Mouse (Mus musculus): Measurements from ENCODE around the gene Ctnna3.
"Not testable (repeated sequence)": the region's sequence is repeated elsewhere in the genome, so short reads cannot be mapped to it uniquely, and the experiment has no call there.

Gene Ctnna3

DNA sequence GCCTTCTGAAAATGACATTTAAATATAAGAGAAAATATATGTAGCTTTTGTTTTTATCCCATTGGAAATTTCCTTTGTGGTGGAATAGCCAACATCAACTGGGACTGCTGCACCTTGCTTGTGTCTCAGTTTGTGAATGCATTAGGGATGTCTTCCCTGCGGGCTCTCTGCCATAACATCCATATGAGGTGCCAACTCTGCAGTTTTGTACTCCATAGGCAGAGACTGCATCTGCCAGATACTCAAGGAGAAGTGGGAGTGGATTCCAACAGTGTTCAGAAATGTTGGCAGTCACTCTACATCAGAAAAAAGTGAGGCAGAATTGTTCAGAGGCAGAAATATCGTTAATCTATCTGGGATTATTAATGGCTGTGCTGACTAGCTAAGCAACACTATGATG lies 1158.2 kb downstream of the Ctnna3 start:
- DNase-seq (ENCODE audit: low spot score), result no peak

DNA sequence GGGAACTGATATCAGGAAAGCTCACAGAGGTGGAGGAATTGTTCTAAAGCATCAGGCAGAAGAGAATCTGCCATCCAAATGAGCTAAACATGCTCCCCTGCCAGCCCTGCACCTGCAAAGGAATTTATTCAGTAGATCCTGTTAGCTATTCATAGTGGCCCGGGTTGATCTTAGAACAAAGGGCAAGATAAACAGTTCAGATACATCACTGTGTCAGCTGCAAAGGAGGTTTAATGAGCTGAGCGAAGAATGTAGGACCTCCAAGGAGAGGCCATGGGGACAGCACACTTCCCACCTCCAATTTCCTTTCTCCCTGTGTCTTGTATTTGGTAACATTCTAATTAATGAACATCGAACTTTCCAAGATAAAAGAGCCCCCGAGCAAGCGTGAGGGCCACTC lies 1206.9 kb downstream of the Ctnna3 start:
- no peak for DNase-seq (ENCODE audit: low spot score)

GRCm38 (mm10) chr10:64639061-64639460 lies 1209.2 kb downstream of the Ctnna3 start:
- DNase-seq (ENCODE audit: low spot score), result no peak

- no peak for DNase-seq (ENCODE audit: low spot score)
Observed at GRCm38 (mm10) chr10:64641093-64641492, 1211.2 kb downstream of the Ctnna3 start.

GRCm38 (mm10) chr10:64641576-64641975 lies 1211.7 kb downstream of the Ctnna3 start:
- DNase-seq (ENCODE audit: low spot score), result no peak

DNA sequence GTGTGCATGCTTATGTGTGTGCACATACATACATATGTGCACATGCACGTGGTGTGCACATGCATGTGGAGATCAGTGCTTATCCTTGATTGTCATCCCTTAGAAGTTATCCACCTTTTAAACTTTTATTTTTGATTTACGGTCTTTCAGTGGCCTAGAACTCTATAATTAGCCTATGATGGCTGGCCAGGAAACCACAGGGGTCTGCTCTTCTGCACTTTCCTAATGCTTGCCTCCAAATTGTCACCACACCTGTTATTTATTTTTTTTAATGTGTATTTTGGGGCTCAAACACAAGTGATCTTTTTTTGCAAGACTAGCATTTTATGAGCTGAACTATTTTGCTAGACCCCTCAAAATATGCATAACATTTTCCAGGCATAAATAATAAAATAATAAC lies 1214.1 kb downstream of the Ctnna3 start:
- no peak for DNase-seq (ENCODE audit: low spot score)

DNA sequence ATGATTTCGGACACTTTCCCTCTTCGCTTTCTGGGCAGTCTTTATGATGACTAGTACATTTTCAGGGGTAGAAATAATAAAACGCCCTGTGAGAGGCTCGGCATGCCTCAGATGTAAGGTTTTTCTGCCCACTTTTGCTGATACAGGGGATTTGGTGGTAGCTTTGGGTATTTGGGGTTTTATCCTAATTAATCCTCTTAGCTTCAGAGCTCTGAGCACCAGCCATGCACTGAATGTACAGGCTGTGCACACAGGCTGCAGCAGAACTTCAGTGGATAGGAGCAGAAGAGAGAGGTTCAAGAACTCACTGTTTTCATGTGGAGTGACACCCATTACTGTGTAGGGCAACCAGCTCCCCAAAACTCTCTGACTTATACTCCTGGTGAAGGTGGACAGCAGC lies 1231.3 kb downstream of the Ctnna3 start:
- no peak for DNase-seq (ENCODE audit: low spot score)

- no peak for DNase-seq (ENCODE audit: low spot score)
Observed at GRCm38 (mm10) chr10:64671469-64671868, 1241.6 kb downstream of the Ctnna3 start.

DNA sequence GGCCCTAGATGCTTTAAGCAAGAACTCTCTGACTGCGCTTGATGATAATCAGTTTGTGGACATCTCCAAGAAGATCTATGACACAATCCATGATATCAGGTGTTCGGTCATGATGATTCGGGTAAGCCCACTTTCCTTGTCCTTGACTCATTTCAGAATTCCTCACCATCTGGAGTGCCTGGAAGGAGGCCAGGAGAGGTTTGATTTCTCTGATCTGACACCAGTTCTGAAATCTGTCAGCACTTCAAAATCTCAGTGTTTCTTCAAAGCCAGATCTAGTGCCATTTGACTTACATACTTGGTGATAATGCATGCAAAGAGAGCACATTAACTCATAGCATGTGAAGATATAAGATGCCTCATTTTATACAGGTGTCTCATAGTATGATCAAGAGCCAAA lies 1245.9 kb downstream of the Ctnna3 start:
- no peak for DNase-seq (ENCODE audit: low spot score)

GRCm38 (mm10) chr10:64710017-64710416 lies 1280.1 kb downstream of the Ctnna3 start:
- no peak for DNase-seq (ENCODE audit: low spot score)

DNA sequence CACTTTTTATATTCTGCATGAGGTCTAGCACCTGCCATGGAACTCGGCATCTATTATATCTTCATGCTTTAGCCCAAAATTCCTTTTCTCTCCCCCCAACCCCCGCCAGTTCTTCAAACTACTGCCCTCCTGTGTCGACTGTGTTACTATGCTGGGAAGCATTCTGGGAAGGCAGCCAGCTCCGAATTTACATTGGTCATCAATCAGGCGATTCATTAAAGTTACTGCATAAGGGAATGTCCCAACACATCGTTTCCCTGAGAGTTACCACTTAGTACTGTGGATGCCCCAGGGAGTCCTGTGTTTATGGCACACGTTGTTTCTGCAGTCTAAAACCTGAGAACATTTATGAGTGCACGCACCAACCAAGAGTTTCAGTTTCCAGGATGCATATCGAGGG lies 1288.1 kb downstream of the Ctnna3 start:
- no peak for DNase-seq (ENCODE audit: low spot score)

- DNase-seq (ENCODE audit: low spot score), result no peak
Observed at GRCm38 (mm10) chr10:64735692-64736091, 1305.8 kb downstream of the Ctnna3 start.

GRCm38 (mm10) chr10:64736616-64737015 lies 1306.7 kb downstream of the Ctnna3 start:
- no peak for DNase-seq (ENCODE audit: low spot score)

DNA sequence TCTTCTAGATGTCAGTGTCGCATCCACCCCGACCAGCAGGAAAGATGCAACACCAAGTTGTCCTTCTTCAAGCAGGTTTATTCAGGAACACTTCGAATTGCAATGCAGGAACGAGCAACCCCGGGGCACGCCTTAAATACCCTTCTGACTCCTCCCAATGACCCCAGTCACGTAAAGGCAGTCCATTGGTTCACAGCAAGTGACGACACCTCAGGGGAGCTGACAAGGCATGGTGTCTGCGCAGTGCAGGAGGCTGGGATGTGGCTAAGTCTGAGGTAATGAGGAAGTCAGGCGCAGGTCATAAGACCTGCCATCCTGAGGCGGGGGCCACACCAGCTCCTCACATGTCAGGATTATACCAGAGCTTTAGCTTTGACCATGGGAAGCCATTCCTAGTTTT lies 1311.8 kb downstream of the Ctnna3 start:
- not testable (repeated sequence) for DNase-seq (ENCODE audit: low spot score)

DNA sequence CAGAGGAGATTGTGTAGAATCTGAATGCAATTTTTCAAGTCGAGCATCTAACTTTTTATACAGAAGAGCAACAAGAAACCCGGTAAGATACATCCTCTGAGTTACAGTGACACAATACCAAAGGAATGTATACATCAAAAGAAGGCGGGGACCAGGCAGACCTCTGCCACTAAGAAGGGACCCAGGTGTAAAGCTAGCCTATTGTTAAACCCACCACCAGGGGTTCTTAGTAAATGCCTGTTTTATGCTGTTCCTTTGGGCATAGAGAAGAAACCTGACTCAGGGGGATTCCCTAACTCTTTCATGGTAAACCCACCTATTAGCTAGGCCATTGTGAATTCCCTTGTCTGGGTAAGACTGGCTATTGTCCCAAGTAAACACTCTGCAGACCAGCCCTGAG lies 1314.2 kb downstream of the Ctnna3 start:
- DNase-seq (ENCODE audit: low spot score), result not testable (repeated sequence)

DNA sequence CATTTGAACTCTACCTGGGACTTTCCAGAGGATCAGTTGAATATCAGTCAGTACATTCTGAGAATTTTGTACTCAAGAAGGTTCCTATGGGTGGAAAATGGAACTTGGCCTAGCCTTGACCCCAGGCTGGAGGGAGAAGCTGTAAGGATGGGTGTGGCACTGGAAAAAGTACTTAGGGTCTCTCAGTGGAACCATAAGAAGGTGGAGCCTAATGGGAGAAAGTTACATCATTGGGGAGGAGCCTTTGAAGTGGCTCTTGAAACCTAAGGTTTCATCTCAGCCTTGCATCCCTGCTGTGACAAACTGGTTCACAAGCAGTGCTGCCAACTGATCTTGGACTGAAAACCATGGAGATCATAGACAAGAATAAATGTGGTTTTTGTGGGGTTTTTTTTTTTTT lies 1318.8 kb downstream of the Ctnna3 start:
- DNase-seq (ENCODE audit: low spot score), result no peak

- peak; percentile 4 for DNase-seq (ENCODE audit: low spot score)
Observed at GRCm38 (mm10) chr10:64750791-64751190, 1320.9 kb downstream of the Ctnna3 start.

- DNase-seq (ENCODE audit: low spot score), result no peak
Observed at GRCm38 (mm10) chr10:64836315-64836714, 1406.4 kb downstream of the Ctnna3 start.

GRCm38 (mm10) chr10:64861439-64861838 lies 1431.5 kb downstream of the Ctnna3 start:
- peak; percentile 3 for DNase-seq (ENCODE audit: low spot score)

- DNase-seq (ENCODE audit: low spot score), result no peak
Observed at GRCm38 (mm10) chr10:64870888-64871287, 1441.0 kb downstream of the Ctnna3 start.

GRCm38 (mm10) chr10:64876506-64876905 lies 1446.6 kb downstream of the Ctnna3 start:
- no peak for DNase-seq (ENCODE audit: low spot score)

DNA sequence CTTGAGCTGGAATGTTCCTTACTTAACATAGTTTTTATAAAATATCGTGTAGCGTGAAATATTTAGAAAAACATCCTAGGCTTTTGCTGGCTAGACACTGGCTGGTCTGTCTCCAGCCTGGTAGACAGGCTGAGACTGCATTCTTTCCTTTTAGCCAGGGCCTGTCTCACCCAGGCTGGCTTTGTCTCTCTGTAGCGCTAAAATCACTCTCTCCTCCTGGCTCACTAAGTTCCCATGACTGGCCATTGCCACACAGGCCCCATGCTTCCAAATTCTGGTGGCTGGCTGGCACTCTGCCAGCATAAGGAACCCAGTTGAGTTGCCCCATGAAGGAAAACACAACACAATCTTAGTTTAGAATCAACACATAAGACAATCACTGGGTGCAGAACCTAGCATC lies 1450.0 kb downstream of the Ctnna3 start:
- no peak for DNase-seq (ENCODE audit: low spot score)

GRCm38 (mm10) chr10:64886946-64887345 lies 1457.0 kb downstream of the Ctnna3 start:
- DNase-seq (ENCODE audit: low spot score), result no peak

DNA sequence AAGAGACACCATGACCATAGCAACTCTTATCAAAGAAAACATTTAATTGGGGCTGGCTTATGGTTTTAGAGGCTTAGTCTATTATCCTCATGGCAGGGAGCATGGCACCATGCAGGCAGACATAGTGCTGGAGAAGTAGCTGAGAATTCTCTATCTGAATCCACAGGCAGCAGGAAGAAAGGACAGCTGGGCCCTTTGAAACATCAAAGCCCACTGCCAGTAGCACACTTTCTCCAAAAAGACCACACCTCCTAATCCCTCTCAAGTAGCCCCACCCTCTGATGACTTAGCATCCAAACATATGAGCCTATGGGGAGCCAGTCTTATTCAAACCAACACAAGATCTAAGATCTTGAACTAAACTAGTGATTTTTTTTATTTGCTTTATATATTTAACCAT lies 1462.6 kb downstream of the Ctnna3 start:
- DNase-seq (ENCODE audit: low spot score), result no peak

- no peak for DNase-seq (ENCODE audit: low spot score)
Observed at GRCm38 (mm10) chr10:64898739-64899138, 1468.8 kb downstream of the Ctnna3 start.
